In the genomic region with DNA sequence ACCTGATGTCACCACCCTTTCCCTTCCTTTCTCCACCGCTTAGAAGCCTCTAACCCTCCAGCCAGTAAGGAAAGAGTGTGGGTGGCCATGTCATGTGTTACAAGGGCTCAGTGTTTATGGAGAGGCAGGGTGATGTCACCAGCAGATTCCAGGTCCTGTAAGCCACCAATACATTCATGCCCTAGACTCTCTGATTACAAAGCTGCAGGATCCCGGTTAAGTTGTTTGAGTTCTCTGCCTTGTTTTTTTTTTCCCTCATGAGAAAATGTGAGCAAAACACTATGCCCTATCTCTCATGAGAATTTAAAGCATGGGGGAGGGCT, we compare ENCODE assay signal across 18 mouse cellular contexts. TPM values are rescaled to one million over a fixed set of nuclear protein-coding genes. Genes with fewer than 3 reads are reported as not detected.
DNase-seq lines count a peak whose midpoint lies in the region; ATAC-seq and TF ChIP-seq lines count a peak whose summit lies in the region.
"Had no signal": no experiment of that assay in that cellular context is flagged by ENCODE, and none has a peak within 500 bp of the region (broad histone marks: within the 10 kb centered on the region; RNA-seq: fewer than 3 reads in every experiment).

No protein-coding gene starts in this region.

- peaks cover 8% of the 10 kb centered on the region for H3K36me3 ChIP-seq in intestine, embryonic 14.5 days (ENCODE audit: control insufficient read depth, insufficient read depth, low read length)
- H3K36me3 ChIP-seq in intestine, postnatal 0 days (ENCODE audit: control insufficient read depth, insufficient read depth): no peaks in the 10 kb centered on the region
- H3K36me3 ChIP-seq in megakaryocyte, embryonic 14.5 days (replicated peaks; ENCODE audit: low read length): peaks cover 22% of the 10 kb centered on the region
- H3K36me3 ChIP-seq: neural tube, embryonic 13.5 days had no signal

- no peak for TF ChIP-seq CTCF in intestine, postnatal 0 days (IDR thresholded peaks at IDR 0.05; ENCODE audit: low read depth)
- TF ChIP-seq CTCF in embryonic fibroblast, embryonic 13.5 days (IDR thresholded peaks at IDR 0.05; ENCODE audit: borderline replicate concordance, insufficient read depth, low read length): no peak

- TF ChIP-seq POLR2A in embryonic fibroblast, embryonic 13.5 days (IDR thresholded peaks at IDR 0.05; ENCODE audit: low read depth, low read length): peak; percentile 32

- 40% methylated on average over 2 of the region's 2 CpGs for WGBS in intestine, embryonic 14.5 days
- 55% methylated on average over 2 of the region's 2 CpGs for WGBS in intestine, postnatal 0 days

- H3K9ac ChIP-seq in intestine, embryonic 14.5 days (ENCODE audit: low read length): no peak overlapping the region
- H3K9ac ChIP-seq in intestine, postnatal 0 days (ENCODE audit: low read depth, low read length): no peak overlapping the region
- H3K9ac ChIP-seq: limb, embryonic 13.5 days; liver, postnatal 0 days; neural tube, embryonic 13.5 days had no signal

- H3K27me3 ChIP-seq in intestine, embryonic 14.5 days (replicated peaks; ENCODE audit: control insufficient read depth, insufficient read depth, low read length): no peaks in the 10 kb centered on the region
- H3K27me3 ChIP-seq in intestine, postnatal 0 days (replicated peaks; ENCODE audit: control insufficient read depth, insufficient read depth, low read length): peaks cover 6% of the 10 kb centered on the region; the same call in 1 of the 2 replicates
- peaks cover 18% of the 10 kb centered on the region for H3K27me3 ChIP-seq in megakaryocyte, embryonic 14.5 days (replicated peaks)
- H3K27me3 ChIP-seq: limb, embryonic 13.5 days; Patski had no signal

- H3K9me3 ChIP-seq in intestine, embryonic 14.5 days (ENCODE audit: control insufficient read depth, low read length): no peaks in the 10 kb centered on the region
- no peaks in the 10 kb centered on the region for H3K9me3 ChIP-seq in intestine, postnatal 0 days (ENCODE audit: control insufficient read depth)
- no peaks in the 10 kb centered on the region for H3K9me3 ChIP-seq in megakaryocyte, embryonic 14.5 days
- H3K9me3 ChIP-seq: limb, embryonic 13.5 days; neural tube, embryonic 13.5 days had no signal

- ATAC-seq in intestine, embryonic 14.5 days (replicated peaks; ENCODE audit: low FRiP score, low TSS enrichment, low read depth): no peak
- no peak for ATAC-seq in intestine, postnatal 0 days
- ATAC-seq in megakaryocyte, adult 5-6 weeks (ENCODE audit: poor library complexity, severe bottlenecking): no peak
- ATAC-seq: liver, postnatal 0 days; midbrain, embryonic 16.5 days; Patski had no signal

- no peak overlapping the region for H3K4me3 ChIP-seq in intestine, embryonic 14.5 days (ENCODE audit: low read depth, low read length)
- no peak overlapping the region for H3K4me3 ChIP-seq in intestine, postnatal 0 days (ENCODE audit: low read depth, low read length)
- H3K4me3 ChIP-seq in megakaryocyte, embryonic 14.5 days (replicated peaks): peak overlapping the region; percentile 62
- H3K4me3 ChIP-seq in embryonic fibroblast, embryonic 13.5 days (ENCODE audit: insufficient read depth, low read length): no peak overlapping the region
- H3K4me3 ChIP-seq: limb, embryonic 13.5 days; neural tube, embryonic 13.5 days had no signal

- H3K27ac ChIP-seq in intestine, embryonic 14.5 days (ENCODE audit: low read depth): 0 out of 2 replicates have a peak overlapping the region, but pooled peaks have one; percentile 4
- H3K27ac ChIP-seq in intestine, postnatal 0 days (ENCODE audit: low read depth, low read length): no peak overlapping the region
- H3K27ac ChIP-seq in embryonic fibroblast, embryonic 13.5 days (ENCODE audit: insufficient read depth, low read length): peak overlapping the region; percentile 54; the same call in 1 of the 2 replicates
- H3K27ac ChIP-seq: limb, embryonic 13.5 days; neural tube, embryonic 13.5 days had no signal

- H3K4me1 ChIP-seq in intestine, embryonic 14.5 days (replicated peaks; ENCODE audit: control insufficient read depth, insufficient read depth, low read length): peaks cover 16% of the 10 kb centered on the region
- peaks cover 6% of the 10 kb centered on the region; the same call in 1 of the 2 replicates for H3K4me1 ChIP-seq in intestine, postnatal 0 days (replicated peaks; ENCODE audit: control insufficient read depth, insufficient read depth, low read length)
- H3K4me1 ChIP-seq in megakaryocyte, embryonic 14.5 days: peaks cover 84% of the 10 kb centered on the region
- H3K4me1 ChIP-seq in embryonic fibroblast, embryonic 13.5 days (ENCODE audit: control insufficient read depth, insufficient read depth, low read length): peaks cover 6% of the 10 kb centered on the region; the same call in 1 of the 2 replicates

- H3K4me2 ChIP-seq in intestine, embryonic 14.5 days (ENCODE audit: low read length): no peak overlapping the region
- H3K4me2 ChIP-seq in intestine, postnatal 0 days (replicated peaks; ENCODE audit: low read depth): no peak overlapping the region
- H3K4me2 ChIP-seq: limb, embryonic 13.5 days; neural tube, embryonic 13.5 days had no signal

- DNase-seq in intestine, embryonic 14.5 days (ENCODE audit: low spot score): no peak
- DNase-seq in left cerebral cortex, adult 18-20 months (ENCODE audit: low spot score in 2 of 2): no peak
- DNase-seq in thymus, postnatal 10 days (ENCODE audit: low spot score in 2 of 2): no peak
- DNase-seq: adrenal gland, postnatal 36 days; cerebellum, postnatal 14 days; heart, postnatal 36 days; liver, postnatal 0 days; right cerebral cortex, postnatal 25 days; thymus, adult 18-20 months had no signal

RNA-seq across cellular contexts. Expression of a gene that starts 1.8 kb away (rescaled TPM):
- polyA plus RNA-seq in intestine, embryonic 14.5 days (2014; fragmentation: Nextera tagmentation; extraction: Ambion mirVana): 56.0 and 58.2 TPM in 2 replicates
- 22.0 and 22.5 TPM in 2 replicates for polyA plus RNA-seq in intestine, postnatal 0 days (2015; fragmentation: Nextera tagmentation; extraction: Ambion mirVana)
- 104 and 232 TPM in 2 replicates for polyA plus RNA-seq in megakaryocyte, embryonic 14.5 days (2012; ENCODE audit: insufficient read depth, low replicate concordance)
- total RNA-seq in megakaryocyte, adult 5-6 weeks (2015): 0.75 TPM in 1 of 2 replicates, not detected in the other
- total RNA-seq in megakaryocyte, adult 5-6 weeks (2017): 0.22 and 1.2 TPM in 2 replicates
- polyA plus RNA-seq in embryonic fibroblast, embryonic 13.5 days (2011; ENCODE audit: insufficient read length, low read depth, missing spikeins): 147 and 179 TPM in 2 replicates
- 10 to 100 TPM; 19.7 to 21.4 TPM for total RNA-seq in left cerebral cortex, adult 18-20 months (2021)

RNA-seq across cellular contexts. Expression of a gene that starts 15.1 kb away (rescaled TPM):
- 5.8 and 6.4 TPM in 2 replicates for polyA plus RNA-seq in intestine, embryonic 14.5 days (2014; fragmentation: Nextera tagmentation; extraction: Ambion mirVana)
- polyA plus RNA-seq in intestine, postnatal 0 days (2015; fragmentation: Nextera tagmentation; extraction: Ambion mirVana): 3.1 and 4.1 TPM in 2 replicates
- 0.82 TPM in 1 of 2 replicates, not detected in the other for polyA plus RNA-seq in megakaryocyte, embryonic 14.5 days (2012; ENCODE audit: insufficient read depth, low replicate concordance)
- total RNA-seq in megakaryocyte, adult 5-6 weeks (2015): 0.36 and 0.45 TPM in 2 replicates
- total RNA-seq in megakaryocyte, adult 5-6 weeks (2017): not detected in 2 replicates
- polyA plus RNA-seq in embryonic fibroblast, embryonic 13.5 days (2011; ENCODE audit: insufficient read length, low read depth, missing spikeins): 1.1 and 1.5 TPM in 2 replicates
- total RNA-seq in left cerebral cortex, adult 18-20 months (2021): 1 to 10 TPM; 1.5 to 1.7 TPM

RNA-seq across cellular contexts. Expression of a gene that starts 44.3 kb away (rescaled TPM):
- 225 and 242 TPM in 2 replicates for polyA plus RNA-seq in intestine, embryonic 14.5 days (2014; fragmentation: Nextera tagmentation; extraction: Ambion mirVana)
- 284 and 285 TPM in 2 replicates for polyA plus RNA-seq in intestine, postnatal 0 days (2015; fragmentation: Nextera tagmentation; extraction: Ambion mirVana)
- polyA plus RNA-seq in megakaryocyte, embryonic 14.5 days (2012; ENCODE audit: insufficient read depth, low replicate concordance): 55.5 and 121 TPM in 2 replicates
- total RNA-seq in megakaryocyte, adult 5-6 weeks (2015): 86.2 and 87.6 TPM in 2 replicates
- 99.9 and 100 TPM in 2 replicates for total RNA-seq in megakaryocyte, adult 5-6 weeks (2017)
- 453 and 629 TPM in 2 replicates for polyA plus RNA-seq in embryonic fibroblast, embryonic 13.5 days (2011; ENCODE audit: insufficient read length, low read depth, missing spikeins)
- 100 to 1,000 TPM; 219 to 238 TPM for total RNA-seq in left cerebral cortex, adult 18-20 months (2021)

RNA-seq across cellular contexts. Expression of a gene that starts 54.2 kb away (rescaled TPM):
- polyA plus RNA-seq in intestine, embryonic 14.5 days (2014; fragmentation: Nextera tagmentation; extraction: Ambion mirVana): 92.9 and 105 TPM in 2 replicates
- polyA plus RNA-seq in intestine, postnatal 0 days (2015; fragmentation: Nextera tagmentation; extraction: Ambion mirVana): 208 and 224 TPM in 2 replicates
- polyA plus RNA-seq in megakaryocyte, embryonic 14.5 days (2012; ENCODE audit: insufficient read depth, low replicate concordance): 0.07 TPM in 1 of 2 replicates, not detected in the other
- not detected in 2 replicates for total RNA-seq in megakaryocyte, adult 5-6 weeks (2015)
- total RNA-seq in megakaryocyte, adult 5-6 weeks (2017): not detected in 2 replicates
- not detected in 2 replicates for polyA plus RNA-seq in embryonic fibroblast, embryonic 13.5 days (2011; ENCODE audit: insufficient read length, low read depth, missing spikeins)
- 1 to 10 TPM in 1 of 2 experiments, under 1 TPM in 1; 0.96 to 1.3 TPM for total RNA-seq in left cerebral cortex, adult 18-20 months (2021)
- total RNA-seq: adrenal gland, postnatal 36 days; gastrocnemius, postnatal 25 days had no signal
